In the genomic region with DNA sequence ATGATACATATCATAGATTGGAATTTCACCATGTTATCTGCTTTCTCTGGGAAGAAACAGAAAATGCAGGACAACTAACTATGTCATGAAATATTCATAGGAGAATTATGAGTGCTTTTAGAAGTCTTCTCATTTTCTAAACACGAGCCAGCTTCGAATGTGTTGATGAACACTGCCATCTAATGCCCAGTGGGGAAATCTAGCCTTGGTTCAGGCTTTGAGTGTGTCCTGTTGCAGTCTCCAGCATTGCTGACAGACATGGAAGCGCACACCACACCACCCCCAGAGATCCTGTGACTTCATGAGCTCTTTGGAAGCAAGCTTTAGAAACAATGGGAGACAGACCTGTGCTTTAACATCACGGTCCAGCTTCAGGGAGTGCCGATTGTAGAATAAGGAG, we compare ENCODE assay signal across 9 mouse cellular contexts.
DNase-seq lines count a peak whose midpoint lies in the region; ATAC-seq lines count a peak whose summit lies in the region.
"Had no signal": no experiment of that assay in that cellular context is flagged by ENCODE, and none has a peak within 500 bp of the region (broad histone marks: within the 10 kb centered on the region; RNA-seq: fewer than 3 reads in every experiment).

No protein-coding gene starts in this region.

- no peak for ATAC-seq in hindbrain, embryonic 12.5 days (ENCODE audit: low FRiP score)
- 0 out of 2 replicates have a peak, but pooled peaks have one; percentile 48 for ATAC-seq in hindbrain, embryonic 15.5 days (ENCODE audit: low FRiP score, low read depth)
- no peak for ATAC-seq in neural tube, embryonic 11.5 days (ENCODE audit: insufficient read depth, low FRiP score, low TSS enrichment)

- DNase-seq in hindbrain, embryonic 10.5 days (ENCODE audit: low spot score) = peak; percentile 37
- peak; percentile 32 for DNase-seq in brain, embryonic 18.5 days (ENCODE audit: low read depth, low spot score)
- DNase-seq in left cerebral cortex, adult 11 months (ENCODE audit: low spot score) = peak; percentile 13
- peak; percentile 27 for DNase-seq in neural tube, embryonic 11.5 days (ENCODE audit: low spot score)
- DNase-seq in spleen, postnatal 4 days (ENCODE audit: low spot score in 2 of 2) = no peak
- no peak for DNase-seq in cerebellum, adult 9-11 months

- no peaks in the 10 kb centered on the region for H3K9me3 ChIP-seq in hindbrain, embryonic 10.5 days
- H3K9me3 ChIP-seq in hindbrain, embryonic 12.5 days (replicated peaks) = no peaks in the 10 kb centered on the region
- H3K9me3 ChIP-seq in hindbrain, embryonic 15.5 days = no peaks in the 10 kb centered on the region
- H3K9me3 ChIP-seq in neural tube, embryonic 11.5 days (ENCODE audit: control insufficient read depth, low read length) = no peaks in the 10 kb centered on the region
- H3K9me3 ChIP-seq: limb, embryonic 12.5 days had no signal

- no peaks in the 10 kb centered on the region for H3K27me3 ChIP-seq in hindbrain, embryonic 10.5 days (ENCODE audit: insufficient read depth, poor library complexity, severe bottlenecking)
- no peaks in the 10 kb centered on the region for H3K27me3 ChIP-seq in hindbrain, embryonic 12.5 days
- H3K27me3 ChIP-seq in hindbrain, embryonic 15.5 days = no peaks in the 10 kb centered on the region
- H3K27me3 ChIP-seq in neural tube, embryonic 11.5 days (ENCODE audit: control insufficient read depth, insufficient read depth, low read length) = no peaks in the 10 kb centered on the region
- H3K27me3 ChIP-seq: limb, embryonic 12.5 days had no signal

- H3K36me3 ChIP-seq in hindbrain, embryonic 10.5 days = no peaks in the 10 kb centered on the region
- no peaks in the 10 kb centered on the region for H3K36me3 ChIP-seq in hindbrain, embryonic 12.5 days
- no peaks in the 10 kb centered on the region for H3K36me3 ChIP-seq in hindbrain, embryonic 15.5 days
- H3K36me3 ChIP-seq in neural tube, embryonic 11.5 days (ENCODE audit: control insufficient read depth, insufficient read depth, low read length) = no peaks in the 10 kb centered on the region
- H3K36me3 ChIP-seq: limb, embryonic 12.5 days had no signal

- whole genome bisulfite sequencing in hindbrain, embryonic 10.5 days = 47% methylated on average over 5 of the region's 5 CpGs
- WGBS in hindbrain, embryonic 12.5 days = 43% methylated on average over 5 of the region's 5 CpGs
- WGBS in hindbrain, embryonic 15.5 days = 46% methylated on average over 5 of the region's 5 CpGs
- 63% methylated on average over 5 of the region's 5 CpGs for WGBS in neural tube, embryonic 11.5 days

- H3K4me2 ChIP-seq in hindbrain, embryonic 12.5 days (replicated peaks) = no peak overlapping the region
- H3K4me2 ChIP-seq in hindbrain, embryonic 15.5 days = no peak overlapping the region
- H3K4me2 ChIP-seq in neural tube, embryonic 11.5 days (ENCODE audit: low read depth) = no peak overlapping the region
- H3K4me2 ChIP-seq: limb, embryonic 12.5 days had no signal

- H3K4me3 ChIP-seq in hindbrain, embryonic 10.5 days = no peak overlapping the region
- H3K4me3 ChIP-seq in hindbrain, embryonic 12.5 days = no peak overlapping the region
- no peak overlapping the region for H3K4me3 ChIP-seq in hindbrain, embryonic 15.5 days
- H3K4me3 ChIP-seq in neural tube, embryonic 11.5 days (ENCODE audit: low read depth, low read length) = no peak overlapping the region
- H3K4me3 ChIP-seq: limb, embryonic 12.5 days had no signal

- no peak overlapping the region for H3K27ac ChIP-seq in hindbrain, embryonic 10.5 days
- H3K27ac ChIP-seq in hindbrain, embryonic 12.5 days = no peak overlapping the region
- no peak overlapping the region for H3K27ac ChIP-seq in hindbrain, embryonic 15.5 days (replicated peaks)
- no peak overlapping the region for H3K27ac ChIP-seq in neural tube, embryonic 11.5 days (ENCODE audit: low read depth, low read length)
- H3K27ac ChIP-seq: limb, embryonic 12.5 days had no signal

- 0 out of 2 replicates have a peak, but pooled peaks cover 3% of the 10 kb centered on the region for H3K4me1 ChIP-seq in hindbrain, embryonic 10.5 days (replicated peaks)
- no peaks in the 10 kb centered on the region for H3K4me1 ChIP-seq in hindbrain, embryonic 12.5 days
- H3K4me1 ChIP-seq in hindbrain, embryonic 15.5 days (replicated peaks) = no peaks in the 10 kb centered on the region
- H3K4me1 ChIP-seq in neural tube, embryonic 11.5 days (ENCODE audit: control insufficient read depth, insufficient read depth, low read length) = no peaks in the 10 kb centered on the region
- H3K4me1 ChIP-seq: limb, embryonic 12.5 days had no signal

- no peak overlapping the region for H3K9ac ChIP-seq in hindbrain, embryonic 12.5 days
- no peak overlapping the region for H3K9ac ChIP-seq in hindbrain, embryonic 15.5 days
- no peak overlapping the region for H3K9ac ChIP-seq in neural tube, embryonic 11.5 days (ENCODE audit: low read length)
- H3K9ac ChIP-seq: limb, embryonic 12.5 days had no signal

Comparison
In these comparisons a context has a peak if more than half of its experiments do, and no peak if none do; other contexts are left out.
1. DNase-seq: peak in hindbrain, embryonic 10.5 days (single experiment), brain, embryonic 18.5 days (single experiment), left cerebral cortex, adult 11 months (single experiment) and neural tube, embryonic 11.5 days (single experiment); none in spleen, postnatal 4 days (0 of 2) and cerebellum, adult 9-11 months (single experiment).